Mouse (Mus musculus) kidney, adult 9 months (tissue): ENCODE data around the gene Cog4.
"Not testable (repeated sequence)": the region's sequence is repeated elsewhere in the genome, so short reads cannot be mapped to it uniquely, and the experiment has no call there.

ENCODE experiments used
- DNase-seq: peaks from one replicate; pipeline ENCODE4 v3.0.0; 2022

Cog4 gene

GRCm38 (mm10) chr8:110928435-110928834 lies 82.0 kb downstream of the Cog4 start:
- DNase-seq: no peak

GRCm38 (mm10) chr8:110929066-110929465 lies 82.7 kb downstream of the Cog4 start:
- DNase-seq: no peak

- DNase-seq: not testable (repeated sequence)
Measured at GRCm38 (mm10) chr8:110929672-110930071, 83.3 kb downstream of the Cog4 start.

GRCm38 (mm10) chr8:110931176-110931939 lies 85.0 kb downstream of the Cog4 start:
- peak; percentile 67 for DNase-seq
